Mouse (Mus musculus) heart, embryonic 10.5 days (tissue): Measurements from ENCODE around the gene Stk40. TPM values are rescaled to one million over a fixed set of nuclear protein-coding genes. Genes with fewer than 3 reads are reported as not detected.

Experiments
- DNase-seq: peaks from one replicate; pipeline ENCODE4 v3.0.0-alpha.2; 2017; ENCODE audit warnings: low spot score
- H3K27ac ChIP-seq: fragments of 300-500 bp; sonication (generic); 2 replicates; pipeline ENCODE4 v1.5.1; 2016; ENCODE audit warnings: mild to moderate bottlenecking
- H3K27me3 ChIP-seq: fragments of 300-500 bp; sonication (generic); 2 replicates; pipeline ENCODE4 v1.6.1; 2016; ENCODE audit warnings: mild to moderate bottlenecking; ENCODE audit not compliant: poor library complexity, insufficient read depth, severe bottlenecking
- H3K36me3 ChIP-seq: fragments of 300-500 bp; sonication (generic); 2 replicates; pipeline ENCODE4 v1.6.1; 2016; ENCODE audit warnings: mild to moderate bottlenecking, moderate library complexity
- H3K4me1 ChIP-seq: fragments of 300-500 bp; sonication (generic); 2 replicates; pipeline ENCODE4 v1.6.1; 2016; ENCODE audit warnings: mild to moderate bottlenecking
- H3K4me3 ChIP-seq: fragments of 300-500 bp; sonication (generic); 2 replicates; pipeline ENCODE4 v1.5.1; 2016; ENCODE audit warnings: mild to moderate bottlenecking, moderate library complexity
- H3K9me3 ChIP-seq: fragments of 300-500 bp; sonication (generic); 2 replicates; pipeline ENCODE4 v1.6.1; 2016; ENCODE audit warnings: mild to moderate bottlenecking, moderate library complexity
- WGBS: fragments of 180-500 bp; shearing (Covaris S2); methylation state at CpG from one replicate; pipeline ENCODE4 v1.1.7; 2016; 5-methylcytosine and 5-hydroxymethylcytosine counted together
- polyA plus RNA-seq: library from polyadenylated mRNA; unstranded; fragments of >200 nt; fragmentation: Nextera tagmentation; extraction: Ambion mirVana; gene quantifications from 2 replicates; pipeline ENCODE4 v1.2.1, GENCODE M21; 2016

The Stk40 gene
- polyA plus RNA-seq, 1 experiment from 2014 or later, result 39.0 TPM

DNA sequence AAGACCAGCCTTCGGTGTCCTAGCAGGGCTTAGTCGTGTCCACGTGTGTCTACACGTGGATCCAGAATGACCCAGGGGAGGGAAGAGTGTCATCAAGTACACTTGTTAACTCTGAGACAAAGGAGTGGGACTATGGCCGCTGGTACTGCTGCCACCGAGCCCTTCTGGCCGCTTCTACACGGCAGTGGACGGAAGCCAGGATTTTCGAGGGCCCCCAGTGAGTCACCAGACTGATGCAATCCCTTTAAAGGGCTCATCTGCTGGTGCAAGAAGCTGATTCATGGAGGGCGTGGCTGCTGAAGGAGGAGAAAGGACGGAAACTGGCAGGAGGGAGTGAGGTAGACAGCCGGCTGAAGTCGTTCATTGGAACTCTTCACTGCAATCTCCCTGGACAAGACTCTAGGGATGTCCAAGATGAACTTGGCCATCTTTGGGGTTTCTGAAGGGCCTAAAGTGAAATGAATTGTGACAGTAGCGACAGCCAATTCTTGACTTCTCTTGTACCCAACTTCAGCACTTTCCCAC is 638 bp upstream of the Stk40 start:
- H3K4me3 ChIP-seq, result peak overlapping the region; percentile 98
- no peaks in the 10 kb centered on the region for H3K9me3 ChIP-seq
- peaks cover 14% of the 10 kb centered on the region for H3K36me3 ChIP-seq
- WGBS, result 2% methylated on average over 15 of the region's 15 CpGs
- H3K4me1 ChIP-seq, result peaks cover 74% of the 10 kb centered on the region
- H3K27ac ChIP-seq, result peak overlapping the region; percentile 93
- no peaks in the 10 kb centered on the region for H3K27me3 ChIP-seq
- DNase-seq, result peak; percentile 96

- Histone ChIP-seq H3K36me3 (peaks cover 3% of the 10 kb centered on the region; the same call in 1 of the 2 replicates), H3K27ac (peak overlapping the region; percentile 93)
Observed at GRCm38 (mm10) chr4:126104261-126105075, 711 bp downstream of the Stk40 start.

GRCm38 (mm10) chr4:126105131-126105783 is 1.5 kb downstream of the Stk40 start:
- H3K4me1 ChIP-seq, result peaks cover 78% of the 10 kb centered on the region
- WGBS, result 59% methylated on average over 7 of the region's 7 CpGs

More at GRCm38 (mm10) chr4:126104261-126105075, 711 bp downstream of the Stk40 start:
- H3K27me3 ChIP-seq, result no peaks in the 10 kb centered on the region
- DNase-seq, result no peak
- H3K4me3 ChIP-seq, result peak overlapping the region; percentile 98
- H3K4me1 ChIP-seq, result peaks cover 78% of the 10 kb centered on the region
- 1% methylated on average over 34 of the region's 34 CpGs for WGBS
- no peaks in the 10 kb centered on the region for H3K9me3 ChIP-seq

GRCm38 (mm10) chr4:126108061-126108740 is 4.4 kb downstream of the Stk40 start:
- Histone ChIP-seq H3K4me3 (peak overlapping the region; percentile 18; the same call in 1 of the 2 replicates), H3K27me3 (no peaks in the 10 kb centered on the region), H3K36me3 (no peaks in the 10 kb centered on the region), H3K9me3 (no peaks in the 10 kb centered on the region), H3K27ac (peak overlapping the region; percentile 83), H3K4me1 (peaks cover 83% of the 10 kb centered on the region)
- DNase-seq, result no peak
- WGBS, result 51% methylated on average over 8 of the region's 8 CpGs

More at GRCm38 (mm10) chr4:126105131-126105783, 1.5 kb downstream of the Stk40 start:
- no peak for DNase-seq
- no peaks in the 10 kb centered on the region for H3K9me3 ChIP-seq
- no peaks in the 10 kb centered on the region for H3K27me3 ChIP-seq
- H3K27ac ChIP-seq, result no peak overlapping the region
- H3K4me3 ChIP-seq, result peak overlapping the region; percentile 98
- no peaks in the 10 kb centered on the region for H3K36me3 ChIP-seq

GRCm38 (mm10) chr4:126109613-126110373 is 6.0 kb downstream of the Stk40 start:
- Histone ChIP-seq H3K9me3 (no peaks in the 10 kb centered on the region), H3K27ac (peak overlapping the region; percentile 83), H3K27me3 (no peaks in the 10 kb centered on the region), H3K4me3 (peak overlapping the region; percentile 36), H3K36me3 (no peaks in the 10 kb centered on the region), H3K4me1 (peaks cover 87% of the 10 kb centered on the region)
- WGBS, result 65% methylated on average over 10 of the region's 10 CpGs
- no peak for DNase-seq

- Histone ChIP-seq H3K9me3 (no peaks in the 10 kb centered on the region), H3K4me1 (peaks cover 82% of the 10 kb centered on the region), H3K27me3 (no peaks in the 10 kb centered on the region), H3K36me3 (no peaks in the 10 kb centered on the region), H3K27ac (peak overlapping the region; percentile 83), H3K4me3 (peak overlapping the region; percentile 36)
- DNase-seq, result peak; percentile 92
- 6% methylated on average over 12 of the region's 12 CpGs for WGBS
Observed at GRCm38 (mm10) chr4:126110374-126111152, 6.8 kb downstream of the Stk40 start.

DNA sequence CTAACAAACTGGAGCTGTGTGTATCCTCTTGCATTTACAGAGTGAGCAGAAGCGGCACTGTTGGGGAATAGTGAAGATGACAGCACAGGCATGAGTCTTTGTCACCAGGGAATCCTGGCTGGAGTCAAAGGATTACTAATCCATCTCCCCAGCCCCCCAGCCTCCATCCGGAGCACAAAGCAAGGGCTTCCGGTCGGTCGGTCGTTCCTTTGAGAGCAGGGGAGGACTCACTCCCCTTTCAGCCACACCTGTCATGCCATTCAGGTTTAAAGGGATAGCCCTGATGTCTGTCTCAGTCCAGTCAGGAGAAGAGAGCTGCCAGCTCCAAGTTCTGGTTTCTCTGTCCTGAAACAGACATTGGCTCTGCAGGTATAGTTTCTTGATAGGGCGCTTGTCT is 7.4 kb downstream of the Stk40 start:
- no peaks in the 10 kb centered on the region for H3K9me3 ChIP-seq
- no peaks in the 10 kb centered on the region for H3K36me3 ChIP-seq
- peak overlapping the region; percentile 83 for H3K27ac ChIP-seq
- 18% methylated on average over 7 of the region's 7 CpGs for WGBS
- DNase-seq, result no peak
- H3K4me3 ChIP-seq, result peak overlapping the region; percentile 36
- peaks cover 82% of the 10 kb centered on the region for H3K4me1 ChIP-seq
- no peaks in the 10 kb centered on the region for H3K27me3 ChIP-seq

DNA sequence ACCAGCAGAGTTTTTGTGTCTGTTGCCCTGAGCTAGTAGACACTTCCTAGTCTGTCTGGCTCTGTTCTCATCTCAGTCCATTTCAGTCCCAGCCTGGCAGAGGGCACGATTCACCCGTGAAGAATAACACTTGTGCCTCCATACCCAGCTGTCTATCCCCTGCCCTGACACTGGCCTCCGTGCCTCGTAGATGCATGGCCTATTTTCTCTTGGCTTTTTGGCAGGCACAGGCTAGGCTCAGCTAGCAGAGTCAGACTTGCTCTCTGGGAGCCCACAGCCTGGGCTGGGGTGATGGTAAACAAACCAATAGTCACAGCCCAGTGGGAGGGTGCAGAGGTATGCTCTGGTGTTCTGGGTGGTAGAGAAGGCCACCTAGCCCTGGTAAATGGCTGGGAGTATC is 9.5 kb downstream of the Stk40 start:
- Histone ChIP-seq H3K4me1 (peaks cover 64% of the 10 kb centered on the region), H3K27ac (no peak overlapping the region), H3K9me3 (no peaks in the 10 kb centered on the region), H3K27me3 (no peaks in the 10 kb centered on the region), H3K4me3 (no peak overlapping the region), H3K36me3 (peaks cover 6% of the 10 kb centered on the region; the same call in 1 of the 2 replicates)
- WGBS, result 73% methylated on average over 4 of the region's 4 CpGs
- DNase-seq, result no peak

DNA sequence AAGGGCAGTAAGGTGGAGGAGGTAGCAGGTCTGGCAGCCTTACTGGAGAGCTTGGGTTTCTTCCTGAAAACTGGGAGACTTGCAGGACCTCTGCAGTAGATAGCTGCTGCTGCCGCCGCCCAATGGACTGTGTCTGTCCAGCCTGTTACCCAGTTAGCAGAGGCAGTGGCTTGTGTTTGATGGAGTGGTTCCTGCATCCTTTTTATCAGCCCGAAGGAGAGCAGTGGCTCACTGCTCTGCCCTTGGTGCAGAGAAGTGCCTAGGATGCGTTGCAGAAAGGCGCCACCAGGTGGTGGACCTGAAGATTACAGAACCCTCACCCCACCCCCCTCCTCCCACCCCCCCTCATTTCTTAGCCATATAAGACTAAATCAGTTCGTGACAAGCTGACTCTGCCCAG is 10.2 kb downstream of the Stk40 start:
- peaks cover 57% of the 10 kb centered on the region for H3K4me1 ChIP-seq
- H3K27ac ChIP-seq, result no peak overlapping the region; the same call in 1 of the 2 replicates
- peaks cover 6% of the 10 kb centered on the region; the same call in 1 of the 2 replicates for H3K36me3 ChIP-seq
- H3K9me3 ChIP-seq, result no peaks in the 10 kb centered on the region
- no peaks in the 10 kb centered on the region for H3K27me3 ChIP-seq
- WGBS, result 12% methylated on average over 6 of the region's 6 CpGs
- DNase-seq, result no peak
- no peak overlapping the region for H3K4me3 ChIP-seq

- no peak for DNase-seq
- Histone ChIP-seq H3K9me3 (no peaks in the 10 kb centered on the region), H3K27ac (no peak overlapping the region), H3K27me3 (no peaks in the 10 kb centered on the region), H3K4me1 (peaks cover 42% of the 10 kb centered on the region), H3K4me3 (no peak overlapping the region), H3K36me3 (peaks cover 6% of the 10 kb centered on the region; the same call in 1 of the 2 replicates)
- WGBS, result 92% methylated on average over 9 of the region's 9 CpGs
Observed at GRCm38 (mm10) chr4:126115411-126115810, 11.7 kb downstream of the Stk40 start.

- WGBS, result 73% methylated on average over 6 of the region's 6 CpGs
- no peak for DNase-seq
- Histone ChIP-seq H3K27me3 (no peaks in the 10 kb centered on the region), H3K4me3 (no peak overlapping the region), H3K27ac (no peak overlapping the region), H3K36me3 (peaks cover 11% of the 10 kb centered on the region), H3K9me3 (no peaks in the 10 kb centered on the region), H3K4me1 (peaks cover 36% of the 10 kb centered on the region)
Observed at GRCm38 (mm10) chr4:126115871-126116521, 12.2 kb downstream of the Stk40 start.
